16 mouse cellular contexts compared by ENCODE assay signal in the genomic region with DNA sequence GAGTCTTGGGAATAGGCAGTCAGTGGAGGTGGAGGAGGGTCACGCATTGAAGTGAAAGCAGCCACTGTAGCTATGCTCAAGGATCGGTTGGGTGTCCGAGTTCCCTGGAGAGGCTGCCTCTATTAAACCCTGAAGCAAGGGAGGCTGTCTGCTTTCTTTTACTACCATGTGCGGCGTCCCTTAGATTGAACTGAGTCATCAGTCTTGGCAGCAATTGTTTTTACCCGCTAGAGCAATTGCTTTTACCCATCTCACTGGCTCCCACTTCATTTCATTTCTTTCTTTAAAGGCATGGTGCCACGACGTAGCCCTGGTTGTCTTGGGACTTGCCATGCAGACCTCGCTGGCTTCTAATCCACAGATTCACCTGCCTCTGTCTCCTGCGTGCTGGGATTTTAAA. TPM values are rescaled to one million over a fixed set of nuclear protein-coding genes. Genes with fewer than 3 reads are reported as not detected.
DNase-seq lines count a peak whose midpoint lies in the region.
"Had no signal": no experiment of that assay in that cellular context is flagged by ENCODE, and none has a peak within 500 bp of the region (broad histone marks: within the 10 kb centered on the region; RNA-seq: fewer than 3 reads in every experiment).

No protein-coding gene starts in this region.

- DNase-seq in adrenal gland, postnatal 14 days = peak; percentile 28
- DNase-seq in adrenal gland, adult 8-10 months = no peak
- peak; percentile 13 to 41 for DNase-seq in layer of hippocampus, adult 18-20 months (ENCODE audit: low spot score in 2 of 2)
- no peak for DNase-seq in layer of hippocampus, adult 9-10 months (ENCODE audit: low spot score)
- peak; percentile 51 for DNase-seq in Muller cell, postnatal 12 days (ENCODE audit: inconsistent ontology term)
- peak; percentile 37 for DNase-seq in retina, embryonic 14.5 days (ENCODE audit: low spot score)
- no peak for DNase-seq in kidney, postnatal 4 days
- no peak for DNase-seq in thymus, adult 18-20 months
- DNase-seq: B cell, adult 2 months; cerebellum, adult 8-10 months; cerebellum, postnatal 25 days; forebrain, postnatal 0 days; heart, postnatal 14 days; liver; right cerebral cortex, postnatal 25 days; thymus, postnatal 4 days had no signal

RNA-seq across cellular contexts. Expression of a gene that starts 27.1 kb away (rescaled TPM):
- total RNA-seq in adrenal gland, postnatal 14 days (2021) = 35.9 and 42.7 TPM in 2 replicates
- total RNA-seq in adrenal gland, adult 8-10 months (2022) = 10 to 100 TPM; 41.2 to 57.1 (median 45.4) TPM
- total RNA-seq in layer of hippocampus, adult 18-20 months (2021) = 10 to 100 TPM; 82.1 to 88.0 TPM

Comparison
In these comparisons a context has a peak if more than half of its experiments do, and no peak if none do; other contexts are left out.
1. DNase-seq: peak in adrenal gland, postnatal 14 days (single experiment), layer of hippocampus, adult 18-20 months (2 of 2), Muller cell, postnatal 12 days (single experiment) and retina, embryonic 14.5 days (single experiment); none in adrenal gland, adult 8-10 months (single experiment), layer of hippocampus, adult 9-10 months (single experiment), kidney, postnatal 4 days (0 of 2) and thymus, adult 18-20 months (0 of 2).